Mouse (Mus musculus) cerebellum, adult 2 months (tissue): ENCODE data around the gene Dab2ip.

Experiments used
- CTCF ChIP-seq: fragments of 200-500 bp; IDR thresholded peaks from 2 replicates; pipeline ENCODE4 v1.5.1; 2011; ENCODE audit warnings: low read depth, mild to moderate bottlenecking, control low read depth, low read length, moderate library complexity, borderline replicate concordance; ENCODE audit not compliant: insufficient read depth
- POLR2A ChIP-seq: fragments of 200-500 bp; IDR thresholded peaks from 2 replicates; pipeline ENCODE4 v1.6.1; 2011; ENCODE audit warnings: low read length, control low read depth, borderline replicate concordance; ENCODE audit not compliant: insufficient read depth

- TF ChIP-seq CTCF (no peak), POLR2A (no peak)
Observed at GRCm38 (mm10) chr2:35677855-35678254, 119.8 kb downstream of the Dab2ip start.
